9 mouse cellular contexts compared by ENCODE assay signal in genomic region chr2:29217897-29218296, GRCm38 (mm10). TPM values are rescaled to one million over a fixed set of nuclear protein-coding genes. Genes with fewer than 3 reads are reported as not detected.
DNase-seq lines count a peak whose midpoint lies in the region.
"Had no signal": no experiment of that assay in that cellular context is flagged by ENCODE, and none has a peak within 500 bp of the region (broad histone marks: within the 10 kb centered on the region; RNA-seq: fewer than 3 reads in every experiment).

No protein-coding gene starts in this region.

- peak; percentile 39 for DNase-seq in urinary bladder, postnatal 14 days (ENCODE audit: low spot score)
- DNase-seq in urinary bladder, adult 2 months (ENCODE audit: low spot score), result no peak
- peak; percentile 47 to 87 for DNase-seq in cerebellum, postnatal 4 days (ENCODE audit: low spot score in 2 of 2)
- DNase-seq in heart, adult 9 months (ENCODE audit: low spot score in 2 of 2), result peak; percentile 74 to 83
- DNase-seq in left cerebral cortex, adult 18-20 months (ENCODE audit: low spot score in 2 of 2), result peak; percentile 57 to 70
- DNase-seq in right cerebral cortex, postnatal 25 days, result peak; percentile 66
- no peak for DNase-seq in spleen, postnatal 10 days (ENCODE audit: low spot score in 2 of 2)
- no peak for DNase-seq in thymus, postnatal 0 days (ENCODE audit: low spot score)

RNA-seq across cellular contexts. Expression of gene Ntng2, which starts 34.9 kb away (rescaled TPM):
- polyA plus RNA-seq in urinary bladder, adult 2 months (2012; rRNA removed), result 14.2 and 24.1 TPM in 2 replicates
- 10 to 100 TPM; 77.9 to 80.7 TPM for total RNA-seq in left cerebral cortex, adult 18-20 months (2021)
- 0.18 and 0.28 TPM in 2 replicates for polyA plus RNA-seq in thymus, postnatal 0 days (2015; fragmentation: Nextera tagmentation; extraction: Ambion mirVana)
- polyA plus RNA-seq: heart, embryonic 14.5 days had no signal

Comparison
In these comparisons a context has a peak if more than half of its experiments do, and no peak if none do; other contexts are left out.
1. DNase-seq: peak in urinary bladder, postnatal 14 days (single experiment), cerebellum, postnatal 4 days (2 of 2), heart, adult 9 months (2 of 2), left cerebral cortex, adult 18-20 months (2 of 2) and right cerebral cortex, postnatal 25 days (single experiment); none in urinary bladder, adult 2 months (single experiment), spleen, postnatal 10 days (0 of 2) and thymus, postnatal 0 days (single experiment).
2. RNA of gene Ntng2, which starts 34.9 kb away (polyA plus RNA-seq): 14.2 to 24.1 TPM in urinary bladder, adult 2 months; 0.18 to 0.28 TPM in thymus, postnatal 0 days; every median in the first group is over 10 times any median in the second.